Mouse (Mus musculus) stomach, postnatal 0 days (tissue): ENCODE data around the gene Sds.

ENCODE experiments used
- CTCF ChIP-seq: IDR thresholded peaks from 2 replicates; pipeline ENCODE4 v1.5.1; 2016; ENCODE audit warnings: antibody characterized with exemption, low read depth, mild to moderate bottlenecking, moderate library complexity
- EP300 ChIP-seq: optimal IDR thresholded peaks from 2 replicates; pipeline ENCODE3; 2016; ENCODE audit warnings: antibody characterized with exemption

DNA sequence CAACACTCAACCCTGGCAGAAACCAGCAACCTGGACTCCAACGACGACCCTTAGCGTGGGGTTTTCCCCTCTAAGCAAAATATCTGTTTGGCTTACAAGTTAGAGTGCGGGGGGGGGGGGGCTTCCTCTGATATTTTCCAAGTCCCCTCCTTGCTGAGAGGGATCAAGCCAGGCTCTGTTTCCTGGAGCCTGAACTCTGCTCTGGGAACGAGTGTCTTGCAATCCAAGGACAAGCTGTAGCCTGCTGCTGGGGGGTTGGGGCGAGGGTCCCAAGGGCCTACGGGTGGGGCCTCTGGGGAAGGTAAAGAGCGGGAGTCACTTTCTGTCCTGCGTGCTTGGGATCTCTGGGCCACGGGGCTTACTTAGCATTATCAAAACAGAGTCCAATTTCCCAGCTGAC lies 49.8 kb upstream of the Sds start:
- no peak for TF ChIP-seq CTCF
- TF ChIP-seq EP300: no peak
